Mouse (Mus musculus) macrophage (primary cell): ENCODE data around the gene Tacc3. TPM values are rescaled to one million over a fixed set of nuclear protein-coding genes. Genes with fewer than 3 reads are reported as not detected.
A peak's percentile ranks its signal among the peaks of the same experiment; 100 is the strongest.

ENCODE experiments used
- H3K27ac ChIP-seq: fragments of 350-480 bp; formaldehyde crosslinking; 2 replicates; pipeline ENCODE4 v1.9.0; 2021
- H3K36me3 ChIP-seq: fragments of 350-480 bp; formaldehyde crosslinking; 2 replicates; pipeline ENCODE4 v1.9.0; 2021; ENCODE audit errors: inconsistent target
- H3K4me3 ChIP-seq: fragments of 350-480 bp; formaldehyde crosslinking; 2 replicates; pipeline ENCODE4 v1.9.0; 2021; ENCODE audit errors: inconsistent target
- H3K79me2 ChIP-seq: fragments of 350-480 bp; formaldehyde crosslinking; 2 replicates; pipeline ENCODE4 v1.9.0; 2021; ENCODE audit errors: inconsistent target
- WGBS: methylation state at CpG from one replicate; pipeline ENCODE4 v1.1.7; 2026; ENCODE audit warnings: inconsistent platforms; ENCODE audit not compliant: missing documents; 5-methylcytosine and 5-hydroxymethylcytosine counted together
- polyA plus RNA-seq: library from polyadenylated mRNA; stranded (reverse); fragments of 250-400 nt; gene quantifications from 3 replicates; pipeline ENCODE4 v1.2.4, GENCODE M21; 2018; ENCODE audit warnings: inconsistent platforms

Gene Tacc3
- polyA plus RNA-seq, 1 experiment from 2014 or later, result 26.7 TPM

DNA sequence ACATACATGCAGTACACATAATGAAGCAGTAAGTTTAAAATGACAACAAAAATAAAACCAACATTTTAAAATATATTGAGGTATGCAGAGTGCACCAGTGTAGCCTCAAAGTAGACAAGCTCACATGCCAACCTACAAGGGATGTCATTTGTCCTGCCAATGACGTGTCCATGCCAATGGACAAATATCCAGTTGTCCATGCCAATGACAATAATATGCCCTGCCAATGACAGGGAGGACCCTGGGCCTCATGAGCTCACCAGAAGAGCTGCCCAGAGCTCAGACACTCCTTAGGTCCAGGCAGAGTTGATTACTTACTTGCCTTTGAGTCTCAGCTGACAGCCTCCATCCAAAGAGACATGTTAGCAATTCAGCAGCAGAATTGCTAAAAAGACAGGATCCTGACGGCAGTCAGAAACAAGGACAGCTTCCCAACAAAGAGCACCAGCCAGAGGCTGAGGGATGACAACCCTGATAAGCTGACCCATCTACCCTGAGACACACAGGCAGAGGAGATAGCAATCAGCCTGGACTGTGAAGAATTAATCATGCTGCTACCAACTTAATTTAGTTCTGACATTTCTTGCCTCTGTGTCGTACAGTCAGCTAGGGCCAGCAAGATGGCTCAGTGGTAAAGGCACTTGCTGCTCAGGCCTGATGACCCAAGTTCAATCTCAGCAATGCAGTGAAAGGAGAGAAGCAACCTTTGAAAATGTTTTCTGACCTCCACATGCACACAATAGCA, 20.1 kb upstream of the Tacc3 start:
- Histone ChIP-seq H3K27ac (no peak overlapping the region), H3K36me3 (peaks cover 21% of the 10 kb centered on the region; the same call in 1 of the 2 replicates), H3K4me3 (no peak overlapping the region), H3K79me2 (no peaks in the 10 kb centered on the region)
- 90% methylated on average over 3 of the region's 3 CpGs for WGBS

DNA sequence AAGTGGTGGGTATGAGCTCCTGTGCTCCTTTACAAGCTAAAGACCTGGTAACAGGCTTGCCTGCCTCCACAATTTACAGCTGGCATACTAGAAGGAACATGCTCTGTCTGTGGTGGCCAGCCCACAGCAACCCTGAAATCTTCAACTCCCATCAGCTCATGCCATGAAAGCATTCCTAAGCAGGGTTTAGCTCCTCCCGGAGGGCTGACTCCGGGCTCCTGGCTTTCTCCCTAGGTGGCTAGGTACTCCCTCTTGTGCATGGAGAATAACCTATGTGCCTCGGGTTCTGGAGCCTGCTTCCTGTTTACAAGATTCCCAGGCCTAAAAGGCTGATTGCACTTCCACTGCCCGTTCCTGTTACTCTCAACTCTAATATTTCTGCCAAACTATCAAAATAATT, 19.1 kb upstream of the Tacc3 start:
- WGBS, result 77% methylated on average over 4 of the region's 4 CpGs

DNA sequence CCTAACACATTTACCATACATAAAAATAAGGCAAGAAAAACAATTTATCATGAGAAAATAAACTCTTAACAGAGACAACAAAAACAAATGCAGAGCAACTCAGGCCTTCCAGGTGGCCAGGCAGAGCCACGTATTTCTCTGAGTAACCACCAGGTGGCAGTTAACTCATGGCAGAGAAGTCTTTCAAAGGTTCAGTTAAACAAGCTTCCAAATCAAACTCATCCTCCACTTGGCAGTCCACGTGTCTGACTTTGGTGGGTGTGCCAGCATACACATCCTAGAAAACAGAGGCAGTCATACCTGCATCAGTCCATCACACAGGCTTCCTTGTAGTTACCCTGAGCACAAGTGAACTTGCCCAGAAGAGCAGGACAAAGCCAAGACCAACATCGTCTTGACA, 17.3 kb upstream of the Tacc3 start:
- Histone ChIP-seq H3K36me3 (peaks cover 45% of the 10 kb centered on the region), H3K27ac (no peak overlapping the region), H3K79me2 (peaks cover 1% of the 10 kb centered on the region), H3K4me3 (no peak overlapping the region)
- 47% methylated on average over 3 of the region's 3 CpGs for WGBS

More for the DNA sequence above, 19.1 kb upstream of the Tacc3 start:
- Histone ChIP-seq H3K27ac (no peak overlapping the region), H3K79me2 (no peaks in the 10 kb centered on the region), H3K4me3 (no peak overlapping the region), H3K36me3 (peaks cover 32% of the 10 kb centered on the region)

DNA sequence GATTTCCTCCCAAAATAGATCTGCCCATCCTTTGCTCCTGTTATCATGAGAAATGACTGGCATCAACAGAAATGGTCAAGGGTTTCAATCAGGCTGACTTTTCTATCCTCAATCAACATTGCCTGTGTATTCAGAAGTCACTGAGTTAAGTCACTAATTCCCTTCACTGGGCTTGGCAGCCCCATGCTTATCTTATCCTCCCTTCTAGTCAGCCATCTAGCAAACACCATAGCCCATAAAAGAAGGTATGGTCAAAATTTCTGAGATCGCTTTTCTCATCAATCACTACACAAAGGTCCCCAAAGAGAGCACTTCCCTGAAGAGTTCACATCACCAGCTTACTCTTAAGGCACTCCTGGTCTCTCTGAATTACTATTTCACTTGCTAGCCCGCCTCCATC, 6.9 kb upstream of the Tacc3 start:
- H3K4me3 ChIP-seq, result peak overlapping the region; percentile 74
- H3K79me2 ChIP-seq, result peaks cover 72% of the 10 kb centered on the region
- 29% methylated on average over 2 of the region's 2 CpGs for WGBS
- peak overlapping the region; percentile 88 for H3K27ac ChIP-seq
- peaks cover 30% of the 10 kb centered on the region for H3K36me3 ChIP-seq

DNA sequence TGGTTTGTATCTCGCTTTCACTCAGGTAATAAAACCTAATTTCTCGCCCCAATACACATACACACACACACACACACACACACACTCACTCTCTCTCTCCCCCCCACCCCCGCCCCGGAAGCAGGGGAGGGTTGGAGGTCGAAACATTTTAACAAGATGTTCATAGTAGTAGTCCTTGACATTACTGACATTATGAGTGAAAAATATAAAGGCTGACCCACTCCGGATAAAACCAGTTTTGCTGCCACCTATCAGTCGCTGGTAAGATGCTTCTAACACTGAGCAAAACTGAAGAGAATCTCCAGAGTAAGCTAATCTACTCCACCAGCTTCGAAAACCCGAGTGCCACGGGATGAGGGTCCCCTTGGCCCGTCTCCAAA, 6.4 kb upstream of the Tacc3 start:
- Histone ChIP-seq H3K27ac (peak overlapping the region; percentile 88), H3K36me3 (peaks cover 25% of the 10 kb centered on the region), H3K4me3 (peak overlapping the region; percentile 74), H3K79me2 (peaks cover 72% of the 10 kb centered on the region)
- 3% methylated on average over 11 of the region's 11 CpGs for WGBS

DNA sequence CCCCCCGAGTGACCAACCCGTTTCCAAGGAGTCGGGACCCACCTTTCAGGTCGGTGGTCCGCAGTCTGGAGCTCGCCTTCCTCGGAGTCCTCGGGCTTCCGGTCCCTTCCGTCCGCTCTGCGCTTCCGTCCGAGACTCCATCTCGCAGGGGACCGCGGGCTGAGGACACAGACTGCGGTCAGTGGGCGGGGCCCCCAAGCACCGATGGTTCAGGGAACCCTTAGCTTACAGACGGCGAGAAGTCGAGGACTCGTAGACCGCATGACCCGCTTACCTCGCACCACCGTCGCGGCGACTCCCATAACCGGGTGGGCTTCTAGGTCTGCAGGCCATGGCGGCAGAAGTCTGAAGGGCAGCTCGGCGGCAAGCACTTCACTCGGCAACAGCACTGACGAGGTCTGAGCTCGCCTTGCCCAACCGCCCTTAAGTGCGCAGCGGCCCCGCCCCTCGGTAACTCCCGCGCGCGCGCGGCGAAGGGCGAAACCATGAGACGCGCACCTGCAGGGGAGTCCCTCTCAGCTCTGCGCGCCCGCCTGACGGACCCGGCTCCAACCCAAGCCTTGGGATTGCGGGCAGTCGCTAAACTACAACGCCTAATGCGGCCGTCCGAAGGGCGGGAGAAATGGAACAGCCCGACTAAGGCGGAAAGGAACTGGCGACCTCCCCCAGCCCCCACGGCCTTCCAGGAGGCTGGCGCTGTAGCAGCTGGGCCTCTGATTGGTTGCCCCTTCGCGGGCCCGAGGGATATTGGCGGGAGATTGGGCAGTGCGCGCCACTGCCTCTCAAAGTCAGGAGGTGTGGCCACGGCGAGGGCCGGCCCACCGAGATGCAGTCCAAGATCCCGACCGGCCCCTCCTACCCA, 5.8 kb upstream of the Tacc3 start, which contains the start of gene Slbp:
Slbp (minus strand) TSS at position 654 of the 862 bp plus-strand sequence.
- under 1% methylated on average over 80 of the region's 82 CpGs for WGBS
- Histone ChIP-seq H3K36me3 (peaks cover 25% of the 10 kb centered on the region), H3K79me2 (peaks cover 72% of the 10 kb centered on the region), H3K27ac (peak within 1 kb of the TSS; percentile 88), H3K4me3 (peak within 1 kb of the TSS; percentile 74)

DNA sequence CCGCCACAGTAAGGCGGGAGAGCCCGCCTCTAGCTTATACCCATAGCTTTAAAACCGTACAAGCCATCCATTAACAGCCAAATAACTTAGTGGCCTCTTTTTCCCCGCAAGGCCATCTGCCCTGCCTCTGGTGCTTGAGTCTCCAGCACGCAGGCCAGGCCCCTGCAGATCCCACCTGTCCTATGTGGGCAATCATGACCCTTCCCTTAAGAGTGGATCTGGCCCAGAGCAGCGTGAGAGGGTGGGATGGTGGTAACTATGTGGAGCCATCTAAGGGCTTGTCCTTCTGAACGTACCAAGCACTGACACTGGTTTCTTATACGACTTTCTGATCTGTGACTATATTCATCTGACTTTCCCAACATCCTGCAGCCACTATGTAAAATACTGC, 5.2 kb upstream of the Tacc3 start:
- 17% methylated on average over 9 of the region's 9 CpGs for WGBS
- peaks cover 67% of the 10 kb centered on the region for H3K79me2 ChIP-seq
- peak overlapping the region; percentile 88; the same call in 1 of the 2 replicates for H3K27ac ChIP-seq
- peaks cover 25% of the 10 kb centered on the region for H3K36me3 ChIP-seq
- H3K4me3 ChIP-seq, result no peak overlapping the region

DNA sequence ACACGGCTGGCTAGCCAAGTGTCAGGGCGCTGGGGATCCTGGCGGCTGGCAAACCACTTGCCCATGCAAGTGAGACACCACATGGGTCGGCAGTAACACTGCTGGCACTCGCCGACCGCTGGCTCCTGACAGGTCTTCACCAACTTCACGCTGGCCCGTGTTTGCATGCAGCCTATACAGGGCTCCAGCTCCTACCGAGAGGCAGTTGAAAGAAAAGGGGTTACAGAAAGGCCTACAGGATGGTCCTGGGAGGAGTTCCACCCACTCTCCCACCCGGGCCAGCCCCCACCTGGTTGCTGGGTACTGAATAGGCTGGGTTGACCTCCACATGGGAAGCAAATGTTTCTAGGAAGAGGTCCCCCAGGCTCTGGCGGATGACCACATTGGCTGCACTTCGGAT, 3.5 kb upstream of the Tacc3 start:
- H3K4me3 ChIP-seq, result no peak overlapping the region
- WGBS, result 95% methylated on average over 13 of the region's 13 CpGs

DNA sequence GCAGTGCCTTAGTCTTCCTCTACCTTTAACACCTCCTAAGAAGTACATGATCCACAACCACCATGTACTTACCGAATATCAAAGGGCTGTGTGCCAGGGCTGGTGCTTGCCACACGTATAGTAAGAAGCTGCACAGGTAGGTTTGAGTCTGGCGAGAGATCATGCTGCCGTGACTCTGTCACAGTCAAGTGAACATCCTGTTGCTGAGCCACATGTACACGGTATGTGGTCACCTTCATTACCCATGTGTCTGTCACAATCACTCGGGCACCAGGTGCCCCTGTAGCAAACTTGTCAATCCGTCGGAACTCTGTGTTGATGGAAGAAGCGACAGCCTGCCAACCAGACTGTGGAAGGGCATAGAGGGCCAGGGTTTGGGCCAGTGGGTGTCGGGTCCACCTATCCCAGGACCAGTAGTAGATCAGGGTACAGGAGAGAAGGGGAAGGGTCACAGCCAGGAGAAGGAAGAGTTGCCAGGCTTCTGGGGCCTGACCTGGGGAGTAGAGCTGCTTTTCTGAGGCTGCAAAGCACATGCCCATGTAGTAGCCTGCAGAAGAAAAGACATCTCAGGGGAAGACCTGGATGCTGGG, 2.6 kb upstream of the Tacc3 start:
- H3K36me3 ChIP-seq, result peaks cover 16% of the 10 kb centered on the region; the same call in 1 of the 2 replicates
- no peak overlapping the region for H3K4me3 ChIP-seq
- 94% methylated on average over 10 of the region's 10 CpGs for WGBS
- H3K27ac ChIP-seq, result no peak overlapping the region
- H3K79me2 ChIP-seq, result peaks cover 60% of the 10 kb centered on the region

More for the DNA sequence above, 3.5 kb upstream of the Tacc3 start:
- H3K36me3 ChIP-seq, result peaks cover 20% of the 10 kb centered on the region; the same call in 1 of the 2 replicates
- H3K27ac ChIP-seq, result no peak overlapping the region
- peaks cover 60% of the 10 kb centered on the region for H3K79me2 ChIP-seq

DNA sequence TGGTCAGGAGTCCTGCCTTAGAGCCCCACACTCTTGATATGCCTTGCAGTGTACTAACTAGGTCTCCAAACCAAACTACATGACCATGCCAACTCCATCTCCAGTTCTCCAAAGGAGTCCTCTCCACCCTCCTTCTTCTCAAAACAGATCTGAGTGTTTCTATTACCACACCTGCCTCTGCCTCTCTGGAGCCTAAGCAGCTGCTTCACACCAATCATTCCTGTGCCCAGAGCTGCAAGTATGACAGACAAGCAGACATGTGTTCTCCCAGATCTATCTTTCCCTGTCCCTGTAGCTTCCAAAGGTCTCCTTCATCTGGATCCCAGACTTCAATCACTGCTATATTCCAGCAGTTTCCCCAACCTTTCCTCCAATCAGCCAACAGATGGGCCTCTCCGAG, 1.2 kb upstream of the Tacc3 start:
- Histone ChIP-seq H3K79me2 (peaks cover 60% of the 10 kb centered on the region), H3K27ac (peak overlapping the region; percentile 93), H3K4me3 (peak overlapping the region; percentile 91), H3K36me3 (peaks cover 16% of the 10 kb centered on the region; the same call in 1 of the 2 replicates)
- WGBS, result 7% methylated on average over 1 of the region's 1 CpGs

DNA sequence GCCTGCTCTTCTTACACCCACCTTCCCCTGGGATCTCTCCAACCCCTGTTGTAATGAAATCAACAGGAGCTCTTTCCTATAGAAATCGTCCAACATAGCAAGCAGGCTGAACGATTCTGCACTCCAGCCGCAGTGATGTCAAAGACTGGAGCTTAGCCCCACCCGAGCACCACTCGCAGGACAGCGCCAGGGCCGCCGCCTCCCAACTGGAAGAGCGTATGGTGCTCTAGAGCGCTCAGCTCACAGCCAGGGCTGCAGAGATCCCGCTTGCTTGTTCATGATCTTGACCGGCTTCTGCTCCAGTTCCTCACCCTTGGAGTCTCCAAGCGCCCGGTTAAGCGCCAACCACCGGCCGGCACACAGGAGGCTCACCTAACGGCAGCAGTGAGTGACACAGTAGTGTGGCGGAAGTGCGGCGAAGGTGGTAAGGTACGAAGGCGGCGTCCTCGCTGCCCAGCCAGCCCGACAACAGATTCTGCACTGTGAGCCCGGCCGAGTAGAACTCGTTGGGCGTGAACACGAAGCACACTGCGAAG, 609 bp upstream of the Tacc3 start:
- Histone ChIP-seq H3K36me3 (peaks cover 16% of the 10 kb centered on the region; the same call in 1 of the 2 replicates), H3K4me3 (peak overlapping the region; percentile 91), H3K27ac (peak overlapping the region; percentile 93), H3K79me2 (peaks cover 60% of the 10 kb centered on the region)
- WGBS, result under 1% methylated on average over 32 of the region's 32 CpGs

DNA sequence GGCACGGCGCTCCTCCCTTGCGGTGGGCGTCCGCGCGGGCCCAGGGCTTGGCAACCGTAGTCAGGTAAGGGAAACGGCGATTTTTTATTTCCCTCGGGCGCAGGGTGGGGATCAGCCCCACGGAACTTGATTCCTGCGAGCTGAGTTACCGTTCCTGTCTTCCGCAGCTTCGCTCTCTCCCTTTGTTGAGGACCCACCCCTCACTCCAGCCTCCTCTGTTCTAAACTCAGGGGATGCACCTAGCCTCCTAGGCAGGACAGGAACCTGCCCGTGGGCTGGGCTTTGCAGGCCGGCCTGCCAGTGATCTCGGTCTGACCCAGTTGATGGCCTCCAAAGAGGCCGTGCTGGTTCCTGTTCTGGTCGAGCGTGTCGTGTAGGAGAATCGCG, 729 bp downstream of the Tacc3 start:
- Histone ChIP-seq H3K79me2 (peaks cover 60% of the 10 kb centered on the region), H3K36me3 (peaks cover 14% of the 10 kb centered on the region; the same call in 1 of the 2 replicates), H3K4me3 (peak overlapping the region; percentile 91), H3K27ac (peak overlapping the region; percentile 93)
- WGBS, result under 1% methylated on average over 26 of the region's 26 CpGs

DNA sequence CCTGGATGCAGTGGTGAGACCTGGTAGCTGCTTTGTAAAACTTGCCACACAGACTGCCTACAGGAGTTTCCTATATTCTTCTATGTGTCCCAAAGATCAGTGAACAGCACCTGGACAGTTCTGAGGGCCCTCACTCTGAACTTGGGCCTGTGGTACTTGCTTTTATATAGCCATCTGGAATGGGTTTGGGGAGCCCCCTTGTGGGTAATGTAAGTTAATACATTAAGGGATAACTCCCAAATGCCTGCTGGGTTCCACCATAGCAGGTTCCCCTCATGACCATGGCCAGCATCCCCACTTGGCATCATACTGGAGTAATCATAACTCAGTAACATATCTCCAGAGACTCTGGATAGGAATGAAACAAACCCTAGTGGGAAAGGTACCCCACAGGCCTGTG, 10.3 kb downstream of the Tacc3 start:
- Histone ChIP-seq H3K4me3 (no peak overlapping the region), H3K27ac (no peak overlapping the region), H3K79me2 (no peaks in the 10 kb centered on the region), H3K36me3 (peaks cover 22% of the 10 kb centered on the region; the same call in 1 of the 2 replicates)

DNA sequence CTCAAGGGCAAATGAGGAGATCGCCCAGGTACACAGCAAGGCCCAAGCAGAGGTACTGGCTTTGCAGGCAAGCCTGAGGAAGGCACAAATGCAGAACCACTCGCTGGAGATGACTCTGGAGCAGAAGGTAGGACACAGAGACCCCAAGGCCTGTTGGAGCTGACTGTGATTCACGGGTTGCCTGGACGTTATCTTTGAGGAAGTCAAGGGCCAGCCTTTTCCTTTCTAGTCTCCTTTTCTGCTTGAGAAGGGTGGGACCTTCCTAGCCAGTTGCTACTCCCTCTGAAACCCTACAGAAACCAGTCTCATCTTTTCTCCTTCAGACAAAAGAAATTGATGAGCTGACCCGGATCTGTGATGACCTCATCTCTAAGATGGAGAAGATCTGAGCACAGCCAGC, 13.7 kb downstream of the Tacc3 start:
- Histone ChIP-seq H3K27ac (no peak overlapping the region), H3K4me3 (no peak overlapping the region), H3K36me3 (peaks cover 17% of the 10 kb centered on the region; the same call in 1 of the 2 replicates), H3K79me2 (no peaks in the 10 kb centered on the region)
- 40% methylated on average over 5 of the region's 5 CpGs for WGBS
